Mouse (Mus musculus): ENCODE data around the gene Best3.

DNA sequence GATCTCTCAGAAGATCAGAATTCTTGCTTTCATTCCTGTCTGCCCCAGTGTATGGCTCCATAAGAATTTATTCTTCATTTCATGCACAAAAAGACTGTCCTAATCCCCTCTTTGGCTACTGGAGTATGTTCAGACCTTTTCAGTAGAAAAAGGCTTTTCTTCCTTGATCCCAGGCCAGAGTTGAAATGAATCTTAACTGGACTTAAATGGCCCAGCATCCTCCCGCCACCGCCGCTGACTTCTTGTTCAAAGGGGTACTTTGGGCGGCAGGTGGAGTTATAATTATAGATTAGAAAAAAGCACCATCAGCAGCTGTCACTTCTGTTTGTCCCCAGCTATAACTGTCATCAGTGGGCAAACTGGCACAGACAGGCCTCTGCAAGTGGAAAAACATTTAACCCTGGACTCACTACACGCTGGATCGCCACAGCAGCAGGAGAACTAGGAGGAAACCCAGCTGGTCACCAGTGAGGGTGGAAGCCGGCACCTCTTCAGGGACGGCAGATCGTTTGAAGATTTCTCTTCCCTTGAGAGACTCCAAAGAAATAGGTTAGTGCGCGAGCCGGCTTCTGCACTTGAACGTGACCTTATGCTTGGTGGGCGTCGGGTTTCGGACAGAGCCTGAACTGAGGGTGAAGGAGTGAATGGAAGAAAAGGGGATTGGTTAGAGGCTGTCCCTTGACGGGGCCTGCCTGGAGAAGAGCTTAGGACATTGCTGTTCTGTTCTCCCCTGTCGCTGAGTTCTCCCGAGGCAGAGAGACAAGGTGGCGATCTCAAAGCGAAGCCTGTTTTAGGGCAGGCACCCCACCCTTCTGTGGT lies at the start of gene Best3:
- TF ChIP-seq POLR2A (IDR thresholded peaks at IDR 0.05; ENCODE audit: extremely low read depth, insufficient read depth, low read length) (no peak), CTCF (IDR thresholded peaks at IDR 0.05; ENCODE audit: low read depth, low read length) (no peak)

Data from liver, adult 2 months (tissue).